Mouse (Mus musculus): Measurements from ENCODE around the gene Hoxc10. TPM values are rescaled to one million over a fixed set of nuclear protein-coding genes. Genes with fewer than 3 reads are reported as not detected.

Hoxc10 gene
- total RNA-seq, 2 experiments from 2014 or later = not detected

Small RNA genes within 50 kb of the gene (microRNA-seq; reads per million reads assigned to microRNA genes)
- gene Mir196a-2 (0 to 0.34 reads per million in 2 experiments), gene Mir615 (0.79 to 1.3 reads per million in 2 experiments)

Other genes starting within 250 kb of the Hoxc10 start
- 10 to 100 TPM; 56.9 to 58.4 TPM for gene Calcoco1, start 244.6 kb upstream of the Hoxc10 start, total RNA-seq (2021)
- gene Hoxc13, start 45.7 kb upstream of the Hoxc10 start, total RNA-seq (2021) = not detected
- gene Hoxc12, start 30.0 kb upstream of the Hoxc10 start, total RNA-seq (2021) = not detected
- not detected for gene Hoxc11, start 12.4 kb upstream of the Hoxc10 start, total RNA-seq (2021)
- gene Hoxc5, start 647 bp downstream of the Hoxc10 start, total RNA-seq (2021) = not detected
- not detected for gene Hoxc9, start 9.6 kb downstream of the Hoxc10 start, total RNA-seq (2021)
- not detected for gene Hoxc8, start 23.8 kb downstream of the Hoxc10 start, total RNA-seq (2021)
- not detected for gene Hoxc6, start 31.5 kb downstream of the Hoxc10 start, total RNA-seq (2021)
- gene Hoxc4, start 52.1 kb downstream of the Hoxc10 start, total RNA-seq (2021) = not detected
- 10 to 100 TPM; 16.2 to 17.4 TPM for gene Smug1, start 200.3 kb downstream of the Hoxc10 start, total RNA-seq (2021)